Mouse (Mus musculus): ENCODE results near the gene Gm17324. TPM values are rescaled to one million over a fixed set of nuclear protein-coding genes. Genes with fewer than 3 reads are reported as not detected.

Gm17324 gene
- total RNA-seq, 2 experiments from 2014 or later, result 0.52 TPM; not detected in 1

DNA sequence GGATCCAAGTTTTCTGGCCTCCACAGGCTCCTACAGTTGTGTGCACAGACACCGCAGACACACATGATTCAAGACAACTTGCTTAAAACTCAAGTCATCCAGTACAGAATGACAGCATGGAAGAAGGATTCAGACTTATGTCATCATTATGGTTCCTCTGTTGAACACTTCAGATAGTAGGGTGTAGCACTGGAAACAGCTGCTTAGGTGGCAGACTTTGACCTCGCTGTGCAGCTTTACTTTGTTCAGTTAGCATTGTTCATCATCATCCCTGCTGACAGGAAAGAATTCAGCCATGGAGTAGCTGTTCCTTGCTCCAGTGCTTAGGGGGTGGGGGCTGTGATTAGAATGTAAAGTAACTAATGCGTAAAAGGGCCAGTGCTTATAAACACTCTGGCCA is 17.1 kb upstream of the Gm17324 start:
- no peak for DNase-seq (ENCODE audit: low spot score in 2 of 2)

DNA sequence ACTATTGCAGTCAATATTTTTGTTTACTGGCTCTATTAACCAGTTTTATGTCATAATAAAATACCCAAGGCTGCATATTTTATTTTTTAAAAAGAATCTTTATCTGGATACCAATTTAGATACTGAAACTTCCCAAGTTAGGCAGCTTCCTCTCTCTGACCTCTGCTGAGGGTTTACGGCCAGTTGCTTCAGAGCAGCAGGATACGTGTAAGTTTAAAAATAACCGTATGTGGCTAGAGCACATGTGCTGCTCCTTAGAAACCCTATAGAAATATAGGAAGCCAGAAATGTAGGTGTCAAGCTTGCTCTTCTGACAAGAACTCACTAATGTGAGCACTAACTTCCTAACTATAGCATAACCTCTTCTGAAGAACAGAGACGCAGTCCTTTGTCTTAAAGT is 14.8 kb upstream of the Gm17324 start:
- DNase-seq (ENCODE audit: low spot score in 2 of 2), result no peak

DNA sequence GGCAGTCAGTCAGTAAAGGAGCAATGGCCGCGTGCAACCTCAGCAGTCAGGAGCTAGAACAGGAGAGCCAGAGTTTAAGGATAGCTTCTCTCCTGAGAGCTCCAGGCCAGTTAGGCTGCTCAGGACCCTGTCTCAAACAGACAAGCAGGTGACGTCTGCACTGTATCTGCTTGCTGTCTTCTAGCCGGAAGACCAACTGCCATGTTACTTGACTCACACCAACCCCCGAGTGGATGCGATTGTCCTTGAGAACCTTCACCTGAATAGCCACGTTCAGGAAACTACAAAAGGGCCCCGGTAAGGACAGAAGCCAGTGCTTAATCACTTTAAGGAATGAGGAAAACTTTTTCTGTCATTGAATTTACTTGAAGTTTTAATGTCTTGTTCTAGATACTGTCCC is 8.4 kb upstream of the Gm17324 start:
- no peak for DNase-seq (ENCODE audit: low spot score in 2 of 2)

DNA sequence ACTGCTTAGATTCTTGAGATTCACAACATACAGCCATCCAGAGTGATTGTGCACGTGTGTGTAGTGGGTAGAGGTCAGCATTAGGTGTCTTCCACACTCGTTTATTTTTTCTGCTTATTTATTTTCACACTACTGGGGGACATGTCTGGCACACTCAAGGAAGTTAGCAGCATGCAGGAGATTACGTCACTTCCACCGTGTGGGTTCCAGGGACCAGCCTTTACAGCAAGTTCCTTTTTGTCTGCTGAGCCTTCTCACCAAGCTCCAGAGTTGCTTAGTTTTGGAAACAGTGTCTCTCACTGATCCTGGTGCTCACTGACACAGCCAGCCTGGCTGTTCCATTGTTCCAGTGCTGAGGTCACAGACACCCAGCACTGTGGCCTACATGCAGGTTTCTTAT is 2.8 kb upstream of the Gm17324 start:
- no peak for DNase-seq (ENCODE audit: low spot score in 2 of 2)

DNA sequence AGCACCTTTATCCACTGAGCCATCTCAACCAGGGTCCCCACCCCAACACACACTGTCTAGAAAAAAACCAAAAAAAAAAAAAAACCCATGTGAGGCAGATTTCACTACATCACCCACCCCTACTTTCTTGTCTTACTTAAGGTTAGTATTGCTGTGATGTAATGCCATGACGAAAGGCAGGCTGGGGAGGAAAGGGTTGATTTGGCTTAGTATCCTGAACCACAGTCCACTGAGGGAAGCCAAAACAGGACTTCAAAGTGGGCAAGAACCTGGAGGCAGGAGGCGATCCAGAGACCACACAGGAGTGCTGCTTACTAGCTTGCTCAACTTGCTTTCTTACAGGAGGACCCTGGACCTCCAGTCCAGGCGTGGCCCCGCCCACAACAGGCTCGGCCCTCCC is 1.8 kb upstream of the Gm17324 start:
- DNase-seq (ENCODE audit: low spot score in 2 of 2), result no peak

DNA sequence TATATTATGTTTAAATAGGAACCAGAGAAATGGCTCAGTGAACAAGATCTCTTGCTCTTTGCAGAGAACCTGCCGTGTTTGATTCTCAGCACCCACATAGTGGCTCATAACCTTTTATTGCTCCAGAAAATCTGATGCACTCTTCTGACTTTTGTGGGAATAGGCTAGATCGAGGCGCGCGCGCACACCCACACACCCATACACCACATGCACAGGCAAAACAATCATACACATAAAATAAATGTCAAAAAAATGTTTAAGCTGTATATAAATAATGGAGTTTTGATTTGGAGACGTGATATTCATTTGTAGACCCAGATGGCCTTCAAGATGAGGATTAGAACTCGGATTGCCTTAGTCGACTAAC is 997 bp downstream of the Gm17324 start:
- DNase-seq (ENCODE audit: low spot score in 2 of 2), result no peak

DNA sequence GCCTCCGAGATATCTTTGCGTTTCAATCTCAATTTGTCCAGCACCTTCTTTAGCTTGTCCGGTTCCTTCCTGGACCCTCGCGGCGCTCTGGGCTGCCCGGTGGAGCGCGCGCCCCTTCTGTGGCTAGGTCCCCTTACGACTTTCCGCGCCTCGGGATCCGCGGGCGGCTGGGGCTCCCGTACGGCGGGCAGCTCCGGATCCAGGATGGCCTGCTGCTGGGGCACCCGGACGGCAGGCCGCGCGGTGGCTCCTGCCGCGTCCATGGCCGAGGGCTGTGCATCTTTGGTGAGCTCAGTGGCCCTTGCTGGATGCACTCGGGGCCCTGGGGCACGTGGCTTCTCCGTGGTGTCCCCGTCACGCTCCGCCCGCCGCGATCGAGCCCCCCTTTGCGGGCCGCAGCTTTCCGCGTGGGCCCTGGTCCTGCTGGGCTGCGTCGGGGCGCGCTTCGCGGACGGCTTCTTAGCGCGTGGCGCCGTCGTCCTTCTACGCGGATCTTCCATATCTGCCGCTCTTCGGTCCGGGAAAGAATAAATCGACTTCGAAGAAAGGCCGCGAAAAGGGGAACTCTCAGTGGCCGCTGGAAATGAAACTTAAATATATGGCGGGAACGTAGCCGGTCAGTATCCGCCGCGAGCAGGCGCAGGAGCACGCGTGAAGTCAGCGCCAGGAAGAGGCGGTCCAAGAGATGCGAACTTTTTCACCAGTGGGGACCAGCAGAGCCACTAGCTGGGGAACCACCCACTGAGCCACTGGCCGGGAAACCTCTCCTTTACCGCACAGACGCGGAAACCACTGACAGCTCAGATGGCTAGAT is 5.8 kb downstream of the Gm17324 start, which contains the start of gene Cgas:
Gene Cgas, minus strand, starts transcription at position 659 of the 814 bp plus-strand sequence.
- DNase-seq (ENCODE audit: low spot score in 2 of 2), result peak; percentile 19 to 61

DNA sequence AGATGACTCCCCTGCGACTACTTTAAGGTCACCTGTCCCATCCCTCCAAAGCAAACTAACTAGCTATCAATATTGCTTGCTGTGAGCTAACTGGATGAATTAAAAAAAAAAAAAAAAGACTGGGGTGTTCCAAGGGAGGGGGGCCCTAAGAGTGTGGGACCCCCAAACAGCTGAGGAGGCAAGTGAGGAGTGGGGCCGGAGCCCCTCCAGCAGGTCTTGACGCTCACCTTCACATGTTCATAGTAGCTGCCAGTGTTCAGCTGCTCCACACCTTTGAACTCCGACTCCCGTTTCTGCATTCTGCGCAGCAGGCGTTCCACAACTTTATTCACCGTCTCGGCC is 6.4 kb downstream of the Gm17324 start:
- DNase-seq (ENCODE audit: low spot score in 2 of 2), result no peak

DNA sequence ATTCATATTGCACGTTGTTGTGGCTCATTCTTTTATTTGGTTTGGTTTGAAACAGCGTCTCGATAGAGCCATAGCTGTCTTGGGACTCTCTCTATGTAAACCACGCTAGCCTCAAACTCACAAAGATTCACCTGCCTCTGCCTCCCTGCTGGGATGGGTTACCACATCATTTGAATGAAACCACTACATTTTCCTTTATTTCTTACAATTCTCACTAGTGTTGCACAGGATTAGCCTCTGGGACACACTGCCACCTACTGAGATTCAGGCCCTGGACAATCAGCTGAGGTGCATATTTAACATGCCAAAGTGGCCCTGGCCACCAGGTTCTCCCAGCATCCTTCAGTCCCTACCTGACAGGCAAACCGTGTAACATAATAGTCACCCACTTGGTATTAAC is 9.2 kb downstream of the Gm17324 start:
- no peak for DNase-seq (ENCODE audit: low spot score in 2 of 2)

DNA sequence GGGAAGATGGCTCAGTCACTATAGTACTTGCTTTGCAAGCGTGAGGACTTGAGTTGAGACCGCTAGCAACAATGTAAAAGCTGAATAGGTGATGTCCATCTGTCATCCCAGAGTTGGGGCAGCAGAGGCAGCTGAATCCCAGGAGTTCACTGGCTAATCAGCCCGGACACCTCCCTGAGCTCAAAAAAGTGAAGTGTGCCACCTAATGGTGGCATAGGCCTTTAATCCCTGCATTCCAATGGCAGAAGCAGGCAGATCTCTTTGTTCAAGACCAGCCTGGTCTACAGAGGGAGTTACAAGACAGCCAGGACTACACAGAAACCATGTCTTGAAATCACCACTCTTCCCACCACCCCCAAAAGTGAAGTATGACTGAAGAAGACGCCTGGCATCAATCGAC is 16.1 kb downstream of the Gm17324 start:
- no peak for DNase-seq (ENCODE audit: low spot score in 2 of 2)

DNA sequence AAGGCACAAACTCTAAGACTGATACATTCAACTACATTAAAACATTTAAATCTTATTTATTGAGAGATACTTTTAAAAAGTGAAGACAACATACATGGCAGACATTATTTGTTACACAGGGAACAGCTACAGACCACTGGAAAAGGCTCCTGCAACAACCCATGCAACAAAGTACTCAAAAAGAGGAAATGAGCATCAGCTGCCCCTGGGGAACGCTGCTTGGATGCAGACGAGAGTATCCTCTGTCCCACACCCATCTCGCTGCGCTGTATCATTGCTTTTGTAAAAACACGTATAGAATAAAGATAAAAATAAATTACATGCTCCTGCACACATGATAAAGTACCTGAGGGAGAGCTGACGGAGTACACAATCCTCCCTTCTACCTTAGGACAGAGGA is 18.1 kb downstream of the Gm17324 start:
- no peak for DNase-seq (ENCODE audit: low spot score in 2 of 2)

DNA sequence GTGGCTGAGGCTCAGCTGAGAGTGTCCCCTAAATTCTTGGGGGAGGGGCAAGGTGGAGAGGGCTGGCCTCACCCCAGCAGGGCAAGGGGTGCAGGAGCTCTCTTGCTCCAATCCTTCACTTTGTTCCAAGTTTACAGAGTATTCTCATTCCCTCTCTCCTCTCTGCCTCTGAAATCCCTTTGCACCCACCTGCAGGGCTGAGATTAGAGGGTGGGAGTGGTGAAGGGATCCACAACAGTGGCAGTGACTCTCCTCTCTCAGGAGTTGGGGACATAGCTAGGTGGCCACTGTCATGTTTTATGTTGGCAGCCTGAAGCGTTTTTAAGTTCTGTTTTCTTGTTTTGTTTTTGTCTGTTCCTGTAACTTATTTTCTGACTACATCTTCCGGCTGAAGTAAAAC is 19.0 kb downstream of the Gm17324 start:
- no peak for DNase-seq (ENCODE audit: low spot score in 2 of 2)

DNA sequence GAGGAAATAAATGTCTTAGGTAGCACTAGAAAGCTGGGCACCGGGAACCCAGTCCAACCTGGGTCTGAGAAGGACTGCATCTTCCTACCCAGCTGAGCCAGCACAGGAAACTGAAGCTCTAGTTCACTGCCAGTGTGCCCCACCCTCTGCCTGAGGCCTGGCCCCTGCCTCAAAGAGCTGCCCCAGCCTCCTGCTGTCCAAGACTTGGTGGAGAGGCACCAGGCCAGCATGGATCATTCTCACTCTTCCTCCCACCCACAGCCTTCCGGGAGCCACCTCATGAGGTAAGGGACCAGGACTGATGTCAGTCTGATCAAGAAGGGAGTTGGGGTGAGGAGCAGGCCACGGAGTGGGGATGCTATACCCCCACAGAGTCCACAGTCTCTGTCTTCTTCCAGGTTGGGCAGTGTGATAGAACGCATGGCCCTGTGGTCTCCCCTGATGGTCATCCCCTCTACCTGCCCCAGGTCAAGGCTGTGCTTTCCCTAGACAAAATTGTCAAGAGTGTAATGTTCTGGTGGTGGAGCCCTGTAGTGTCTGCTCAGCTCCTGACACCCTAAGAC is 19.6 kb downstream of the Gm17324 start:
- no peak for DNase-seq (ENCODE audit: low spot score in 2 of 2)

DNA sequence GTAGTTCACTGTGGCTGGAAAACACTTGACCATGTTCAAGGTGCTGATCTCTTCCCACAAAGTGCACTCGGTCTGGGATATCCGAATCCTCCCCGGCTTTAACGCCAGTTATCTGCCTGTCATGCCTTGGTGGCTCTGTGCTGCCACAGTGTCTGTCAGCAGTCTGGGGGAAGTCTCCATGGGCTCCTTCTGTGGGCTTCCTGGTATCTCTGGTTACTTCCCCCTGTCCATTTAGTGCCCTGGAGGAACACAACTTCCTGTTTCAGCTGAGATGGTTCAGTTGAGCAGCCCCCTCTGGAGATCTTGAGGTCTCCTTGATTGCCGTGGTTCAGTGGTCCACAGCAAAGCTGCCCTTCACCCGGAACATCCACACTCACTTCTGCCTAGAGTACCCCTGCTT is 20.4 kb downstream of the Gm17324 start:
- no peak for DNase-seq (ENCODE audit: low spot score in 2 of 2)

DNA sequence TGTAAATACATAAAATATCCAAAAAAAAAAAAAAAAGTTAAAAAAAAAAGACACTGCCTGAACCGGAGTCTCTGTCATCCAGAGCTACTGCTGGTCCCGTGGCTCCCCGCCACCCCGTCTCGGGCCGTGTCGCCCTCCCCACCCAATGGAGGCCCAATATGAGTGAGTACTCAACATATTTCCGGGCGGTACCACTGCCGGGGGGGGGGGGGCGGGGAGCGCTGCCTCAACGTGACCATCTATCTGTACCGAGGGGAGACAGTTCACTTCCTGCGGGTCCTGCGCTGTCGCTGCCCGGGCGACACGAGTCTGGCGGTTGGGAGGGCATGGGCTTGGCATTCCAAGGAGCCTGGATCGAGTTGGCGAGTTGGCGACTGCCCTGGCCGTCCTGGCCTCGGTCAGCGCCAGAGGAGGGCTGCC is 21.2 kb downstream of the Gm17324 start:
- no peak for DNase-seq (ENCODE audit: low spot score in 2 of 2)

DNA sequence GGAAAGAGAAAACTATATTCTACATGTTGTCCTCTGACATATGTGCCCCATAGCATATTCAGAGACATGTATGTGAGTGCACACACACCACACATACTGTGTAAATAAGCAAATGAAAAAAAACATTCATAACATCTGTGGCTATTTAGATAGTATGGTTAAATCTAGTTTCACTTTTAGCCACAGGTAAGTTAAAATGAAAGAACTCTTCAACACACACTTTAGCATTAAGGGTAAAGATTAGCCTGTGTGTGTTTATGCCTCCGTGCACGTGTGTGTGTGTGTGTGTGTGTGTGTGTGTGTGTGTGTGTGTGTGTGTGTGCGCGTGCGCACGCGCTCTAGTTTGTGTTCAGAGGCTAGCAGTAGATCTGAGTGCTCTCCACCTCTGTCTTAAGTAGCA is 47.0 kb downstream of the Gm17324 start:
- DNase-seq (ENCODE audit: low spot score in 2 of 2), result no peak

DNA sequence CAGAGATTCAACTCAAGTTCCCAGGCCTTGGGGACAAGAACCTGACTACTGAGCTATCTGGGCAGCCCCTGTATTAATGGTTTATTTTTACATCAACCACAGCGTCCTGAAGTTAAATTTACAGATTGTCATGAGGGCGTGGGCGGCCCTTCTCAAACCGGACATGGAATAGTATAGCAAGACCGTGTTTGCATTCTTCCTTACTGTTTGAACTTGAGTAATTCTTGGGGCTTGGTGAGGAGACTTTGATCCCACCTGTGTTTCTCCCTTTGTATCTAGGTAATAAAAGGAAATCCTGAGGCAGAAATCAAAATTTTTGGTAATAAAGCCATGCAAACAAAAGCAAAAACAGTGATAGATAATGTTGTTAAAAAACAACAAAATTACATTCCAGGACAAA is 48.0 kb downstream of the Gm17324 start:
- DNase-seq (ENCODE audit: low spot score in 2 of 2), result no peak

Small RNA genes within 50 kb of the gene (microRNA-seq; reads per million reads assigned to microRNA genes)
- not detected for gene Gm26377

Other genes with a start within 250 kb of the Gm17324 start
- not detected for gene Gsta1, start 218.1 kb downstream of the Gm17324 start, total RNA-seq (2021)
- gene Gm3776, start 191.7 kb downstream of the Gm17324 start, total RNA-seq (2021), result not detected
- not detected for gene Gm10639, start 158.9 kb downstream of the Gm17324 start, total RNA-seq (2021)
- not detected for gene Omt2a, start 134.0 kb downstream of the Gm17324 start, total RNA-seq (2021)
- not detected for gene Omt2b, start 121.2 kb downstream of the Gm17324 start, total RNA-seq (2021)
- not detected for gene Gsta2, start 93.0 kb downstream of the Gm17324 start, total RNA-seq (2021)
- gene Dppa5a, start 80.6 kb downstream of the Gm17324 start, total RNA-seq (2021), result not detected
- gene Ooep, start 70.1 kb downstream of the Gm17324 start, total RNA-seq (2021), result under 1 TPM in 1 of 2 experiments, not detected in 1; 0.20 TPM
- under 1 TPM; 0.12 to 0.18 TPM for gene Ddx43, start 53.0 kb downstream of the Gm17324 start, total RNA-seq (2021)
- gene Cgas, start 5.5 kb downstream of the Gm17324 start, total RNA-seq (2021), result 1 to 10 TPM; 1.3 to 1.7 TPM
- gene Mto1, start 578 bp downstream of the Gm17324 start, total RNA-seq (2021), result 10 to 100 TPM; 14.7 to 17.4 TPM
- 1,000 to 10,000 TPM; 5,472 to 6,062 TPM for gene Eef1a1, start 40.4 kb upstream of the Gm17324 start, total RNA-seq (2021)
- 1 to 10 TPM; 7.6 to 7.9 TPM for gene Slc17a5, start 139.3 kb upstream of the Gm17324 start, total RNA-seq (2021)
- gene Cd109, start 166.8 kb upstream of the Gm17324 start, total RNA-seq (2021), result 10 to 100 TPM; 11.9 to 13.0 TPM

Data from gastrocnemius, postnatal 4 days (tissue).